Mouse (Mus musculus) spleen, postnatal 14 days (tissue): Measurements from ENCODE around the gene Gpx5.

Experiments
- DNase-seq, 2 experiments: peaks; one replicate each; pipeline ENCODE4 v3.0.0; 2021 to 2022; ENCODE audit warnings: low spot score in 2 of 2

The Gpx5 gene

DNA sequence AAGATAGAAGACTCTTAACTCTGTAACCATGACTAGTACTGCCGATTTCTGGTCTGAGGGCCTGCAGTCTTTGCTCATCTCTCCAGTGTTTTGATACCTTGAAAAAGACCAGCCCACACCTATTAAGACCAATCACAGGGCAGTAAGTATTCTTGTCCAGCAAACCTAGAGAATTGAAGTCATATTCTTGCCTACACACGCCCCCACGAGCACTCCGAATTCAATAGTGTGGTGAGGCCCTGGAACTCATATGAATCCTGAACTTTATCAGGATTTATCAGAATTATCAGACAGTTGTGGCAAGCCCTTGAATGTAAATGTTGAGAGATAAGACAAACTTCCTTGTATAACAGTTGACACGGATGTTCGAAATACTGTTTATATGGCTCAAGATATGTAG, at the start of gene Gpx5:
Gpx5 (minus strand) TSS at position 101 of the 400 bp plus-strand sequence.
- DNase-seq: no peak

DNA sequence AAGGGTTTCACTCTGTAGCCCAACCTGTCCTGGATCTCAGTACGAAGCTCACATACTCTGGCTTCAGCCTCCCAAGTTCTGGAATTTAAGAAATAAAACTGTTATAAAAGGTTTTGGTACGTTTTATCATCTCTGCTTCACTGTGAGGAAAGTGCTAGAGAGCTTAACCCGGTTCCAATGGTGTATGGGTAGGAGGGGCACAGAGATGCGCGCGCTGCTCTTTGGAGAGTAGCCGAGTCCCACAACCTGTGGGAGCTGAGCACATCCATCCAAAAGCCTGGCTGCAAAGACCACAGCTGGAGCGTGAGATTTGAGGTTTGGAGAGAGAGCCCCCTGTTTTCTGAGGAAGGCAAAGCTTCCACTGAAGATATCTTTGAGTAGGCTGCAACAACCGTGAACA, 34.9 kb upstream of the Gpx5 start:
- DNase-seq: no peak

DNA sequence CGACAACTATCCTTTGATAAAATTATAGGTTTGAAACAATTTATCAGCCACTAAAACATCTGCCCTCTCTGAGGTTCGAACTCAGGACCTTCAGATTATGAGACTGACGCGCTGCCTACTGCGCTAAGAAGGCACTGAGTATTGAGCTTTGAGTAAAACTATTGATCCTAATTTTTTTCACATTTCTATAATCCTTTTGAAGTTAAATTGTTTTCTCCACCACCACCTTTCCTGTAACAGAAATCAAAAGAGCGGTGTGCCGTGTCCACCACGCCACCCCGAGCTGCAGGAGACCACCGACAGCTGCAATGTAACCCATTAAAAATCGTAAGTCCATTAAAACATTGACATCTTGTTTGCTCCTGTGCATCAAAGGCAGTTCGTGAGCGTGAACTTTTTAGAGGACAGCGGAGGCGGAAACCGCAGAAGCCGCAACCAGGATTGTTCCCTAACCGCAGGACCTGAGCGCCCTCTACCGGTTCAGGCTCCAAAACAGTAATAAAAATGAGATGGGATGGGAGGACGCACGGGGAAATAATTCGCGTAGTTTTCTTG, 34.2 kb upstream of the Gpx5 start:
- DNase-seq: peak; percentile 17 to 29

DNA sequence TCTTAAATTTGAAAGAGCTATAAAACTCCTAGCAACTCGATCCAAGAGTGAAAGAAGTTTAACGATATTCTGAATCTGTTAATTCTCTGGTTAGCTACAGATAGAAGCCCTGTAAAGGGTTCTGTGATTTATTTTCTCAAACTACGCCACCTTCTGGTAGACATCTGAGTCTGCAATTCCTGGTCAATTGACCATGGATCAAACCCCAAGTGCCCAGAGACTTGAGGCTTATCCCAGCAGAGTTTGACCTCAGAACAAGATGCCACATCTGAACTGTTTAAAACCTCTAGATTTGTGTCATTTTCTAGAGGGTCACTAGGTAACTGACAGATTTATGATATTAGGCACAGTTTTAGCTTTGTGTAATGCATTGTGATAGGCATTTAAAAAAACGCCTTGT, 33.7 kb upstream of the Gpx5 start:
- no peak for DNase-seq

DNA sequence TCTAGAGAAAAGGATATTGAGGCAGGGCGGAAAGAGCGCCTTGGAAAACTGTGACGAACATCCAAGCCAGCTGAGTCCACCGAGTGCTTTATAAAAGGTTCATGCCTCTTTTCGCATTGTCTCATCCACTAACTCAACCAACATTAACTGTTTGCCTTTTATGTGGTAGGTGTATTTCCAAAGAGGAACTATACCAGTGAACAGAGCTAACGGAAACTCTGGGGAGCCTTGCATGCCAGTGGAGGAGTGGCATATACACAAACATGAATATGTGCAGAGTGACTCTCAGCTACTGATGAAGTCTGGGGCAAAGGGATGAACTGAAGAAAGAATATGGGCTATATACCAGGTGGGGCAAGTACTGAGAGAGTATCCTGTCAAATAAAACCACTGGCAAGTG, 30.9 kb upstream of the Gpx5 start:
- no peak for DNase-seq

DNA sequence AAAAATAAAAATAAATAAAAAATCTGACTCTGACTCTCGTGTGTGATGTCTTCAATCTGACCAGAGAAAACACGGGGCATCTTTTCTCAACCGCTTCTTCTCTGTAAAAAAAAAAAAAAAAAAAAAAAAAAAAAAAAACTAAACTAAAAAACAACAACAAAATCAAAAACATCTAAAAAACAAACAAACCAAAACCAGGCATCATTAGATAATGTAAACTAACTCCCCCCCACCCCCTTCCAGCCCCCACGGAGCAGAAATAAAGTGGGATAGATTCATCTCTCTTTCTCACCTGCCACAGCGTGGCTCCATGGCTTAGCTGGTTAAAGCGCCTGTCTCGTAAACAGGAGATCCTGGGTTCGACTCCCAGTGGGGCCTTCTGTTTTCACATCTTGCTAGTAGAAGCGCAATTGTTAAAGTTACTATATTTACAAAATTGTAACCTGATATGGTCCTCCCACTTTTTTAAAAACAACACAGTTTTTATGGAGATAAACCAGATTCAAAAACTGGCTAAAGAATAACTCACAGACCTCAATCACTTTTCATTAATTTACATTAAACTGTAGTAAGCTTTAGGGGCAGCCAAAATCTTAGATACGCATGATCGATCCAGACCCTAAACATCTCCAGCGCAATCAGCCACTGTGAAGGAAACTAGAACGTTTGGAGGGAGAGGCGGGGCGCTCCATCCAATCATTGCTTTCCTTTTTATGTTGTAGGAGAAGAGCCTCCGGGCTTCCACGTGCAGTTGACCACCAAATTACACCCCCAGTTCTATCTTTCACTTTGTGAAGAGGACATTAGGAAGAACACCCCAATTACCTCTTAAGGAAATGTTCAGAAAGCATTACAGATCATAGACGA, 30.2 kb upstream of the Gpx5 start:
- DNase-seq: no peak

DNA sequence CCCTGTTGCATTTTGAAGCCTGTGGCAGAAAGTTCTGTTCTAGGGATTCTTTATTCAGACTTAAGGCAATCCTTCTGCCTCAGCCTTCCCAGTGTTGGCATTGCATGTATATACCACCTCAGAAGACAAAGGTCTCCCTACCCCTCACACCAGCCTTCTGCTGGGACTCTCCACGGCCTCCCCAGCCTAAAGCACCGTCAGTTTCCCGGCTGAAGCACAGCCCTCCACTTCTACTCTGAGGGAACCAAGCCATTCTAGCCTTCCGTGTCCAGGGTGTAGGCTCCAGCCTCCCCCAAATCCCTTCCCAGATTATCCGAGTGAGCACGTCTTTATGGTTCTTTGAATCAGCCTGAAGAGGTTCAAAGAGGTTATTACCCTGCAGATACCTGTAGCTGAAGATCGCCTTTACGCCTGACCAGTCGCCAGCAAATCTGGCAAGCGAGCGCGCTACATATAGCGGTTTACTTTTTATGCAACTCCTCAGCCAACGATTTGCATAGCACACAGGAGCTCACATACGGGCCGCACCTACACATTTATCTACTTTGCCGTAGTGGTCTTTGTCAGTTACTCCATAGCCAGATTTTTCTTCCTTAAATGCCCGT, 29.5 kb upstream of the Gpx5 start:
- DNase-seq: no peak

DNA sequence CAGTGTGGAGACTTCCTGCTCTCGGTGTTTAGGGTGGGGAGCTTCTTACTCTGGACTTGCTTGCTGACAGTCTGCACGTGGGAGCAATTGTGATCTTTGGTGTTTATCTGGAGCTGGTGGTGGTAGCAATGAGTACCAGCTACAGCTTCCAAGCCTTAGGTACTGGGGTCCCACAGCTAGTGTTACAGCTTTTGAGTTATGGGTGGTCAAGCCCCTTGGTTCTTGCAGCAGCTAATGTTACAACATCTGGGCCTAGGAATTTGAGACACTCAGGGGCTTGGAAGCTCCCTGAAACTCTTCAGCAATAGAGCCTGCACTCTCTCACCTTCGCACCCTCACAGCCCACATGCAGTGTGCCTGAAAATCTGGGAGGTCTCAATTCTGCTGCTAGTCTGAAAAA, 27.7 kb upstream of the Gpx5 start:
- DNase-seq: no peak

DNA sequence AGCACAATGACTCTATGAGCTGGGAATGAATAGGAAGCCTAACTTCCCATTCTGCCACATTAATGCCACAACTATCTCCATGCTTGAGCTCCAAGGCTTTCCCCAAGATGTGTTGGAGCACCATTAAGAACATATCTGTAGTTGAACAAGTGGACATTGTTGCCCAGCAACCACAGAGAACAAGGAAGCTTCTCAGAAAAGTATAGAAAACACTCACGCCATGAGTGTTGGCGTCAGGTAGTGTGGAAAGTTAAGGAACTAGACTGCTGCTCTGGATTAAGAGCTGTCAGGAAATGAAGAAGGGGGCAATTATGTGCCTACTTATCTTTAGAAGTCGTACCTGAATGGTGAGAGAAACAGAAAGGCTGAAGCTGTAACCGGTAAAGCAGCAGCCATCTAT, 21.4 kb upstream of the Gpx5 start:
- no peak for DNase-seq

DNA sequence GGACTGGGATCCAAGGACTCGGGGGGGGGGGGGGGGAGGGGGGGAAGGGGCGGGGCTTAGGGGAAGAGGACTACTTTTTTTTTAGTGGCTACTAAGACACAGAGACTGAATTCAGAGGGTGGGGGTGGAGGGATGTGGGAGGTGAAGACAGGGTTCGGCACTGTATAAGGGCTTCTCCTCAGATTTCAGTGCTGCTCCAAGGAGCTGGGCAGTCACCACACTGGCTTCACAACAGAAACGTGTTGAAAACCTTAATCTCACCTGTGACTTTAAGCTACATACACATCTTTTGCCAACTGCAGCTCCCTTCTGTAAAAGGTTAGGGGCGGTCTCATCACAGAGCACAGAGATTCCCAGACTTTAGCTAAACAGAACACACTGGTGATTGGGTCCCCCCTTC, 20.3 kb upstream of the Gpx5 start:
- no peak for DNase-seq

DNA sequence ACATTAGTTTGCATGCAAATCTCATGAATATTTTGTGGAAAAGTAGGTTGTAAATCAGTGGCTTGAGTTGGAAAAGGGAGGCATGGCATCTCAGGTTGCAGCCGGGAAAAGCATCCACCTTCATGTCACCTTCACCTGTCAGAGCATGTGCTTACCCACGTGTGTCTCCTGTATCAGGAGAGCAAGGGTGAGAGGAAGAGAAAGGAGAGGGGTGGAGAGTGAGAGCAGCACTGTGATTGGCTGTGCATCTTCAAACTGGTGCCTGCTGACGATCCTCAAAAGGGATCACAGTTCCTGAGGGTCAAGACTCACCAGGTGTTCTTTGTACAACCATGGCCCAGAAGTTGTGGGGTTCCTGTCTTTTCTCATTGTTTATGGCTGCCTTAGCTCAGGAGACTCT, 19.4 kb upstream of the Gpx5 start, which contains the start of gene Gpx6:
Gpx6 (plus strand) TSS at position 200 of the 400 bp plus-strand sequence.
- no peak for DNase-seq

DNA sequence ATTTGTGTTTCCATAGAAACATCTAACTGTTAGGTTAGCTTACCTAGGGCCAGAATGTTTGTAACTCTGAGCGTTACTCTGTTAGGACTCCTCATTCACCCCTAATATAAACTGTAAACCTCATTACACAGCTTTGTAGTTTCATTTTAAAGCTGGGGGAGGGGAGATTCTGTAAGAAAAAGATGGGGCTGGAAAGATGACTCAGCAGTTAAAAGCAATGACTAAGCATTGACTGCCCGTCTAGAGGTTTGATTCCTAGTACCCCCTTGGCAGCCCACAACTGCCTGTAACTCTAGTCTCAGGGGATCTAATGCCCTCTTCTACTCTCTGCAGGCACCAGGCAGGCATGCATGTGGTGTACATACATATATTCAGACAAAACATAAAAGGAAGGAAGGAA, 17.3 kb upstream of the Gpx5 start:
- DNase-seq: no peak

DNA sequence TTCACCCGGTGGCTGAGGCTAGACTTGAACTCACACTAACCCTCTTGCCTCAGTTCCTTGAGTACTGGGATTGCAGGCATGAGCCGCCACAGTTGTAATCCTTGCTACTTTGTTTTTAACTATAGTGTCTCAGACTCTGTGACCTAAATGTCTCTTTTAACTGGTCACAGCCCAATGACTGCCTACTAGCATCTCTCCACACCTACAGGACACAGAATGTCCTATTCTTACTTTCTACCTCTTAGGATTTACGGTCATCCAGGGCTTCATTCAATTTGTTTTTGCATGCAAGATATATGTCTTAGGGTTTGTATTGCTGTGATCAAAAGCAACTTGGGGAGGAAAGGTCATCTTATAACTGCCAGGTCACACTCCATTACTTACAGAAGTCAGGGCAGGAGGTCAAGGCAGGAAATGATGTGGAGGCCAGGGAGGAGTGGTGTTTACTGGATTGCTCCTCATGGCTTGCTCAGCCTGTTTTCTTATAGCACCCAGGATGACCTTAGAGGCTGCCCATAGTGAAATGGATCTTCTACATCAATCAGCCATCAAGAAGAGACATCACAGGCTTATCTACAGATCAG, 12.0 kb upstream of the Gpx5 start:
- no peak for DNase-seq

DNA sequence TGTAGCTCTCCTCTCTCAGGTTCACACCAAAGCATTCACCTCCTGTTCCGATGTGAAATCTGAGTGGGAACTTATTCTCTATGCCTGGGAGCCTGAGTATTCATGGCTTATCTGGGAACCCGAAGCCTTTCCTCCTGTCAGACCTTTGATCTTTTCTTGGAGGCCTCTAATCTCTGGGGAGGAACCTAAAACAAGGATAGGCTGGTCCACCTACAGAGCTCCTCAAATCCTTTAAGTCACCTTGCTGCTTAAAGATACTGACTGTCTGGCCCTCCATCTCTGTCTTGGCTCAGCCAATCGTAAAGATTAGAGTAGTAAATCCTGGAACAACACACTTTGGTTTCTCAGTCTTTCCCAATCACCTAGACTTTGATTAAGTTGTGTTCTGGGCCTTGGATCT, 6.0 kb upstream of the Gpx5 start:
- DNase-seq: no peak

DNA sequence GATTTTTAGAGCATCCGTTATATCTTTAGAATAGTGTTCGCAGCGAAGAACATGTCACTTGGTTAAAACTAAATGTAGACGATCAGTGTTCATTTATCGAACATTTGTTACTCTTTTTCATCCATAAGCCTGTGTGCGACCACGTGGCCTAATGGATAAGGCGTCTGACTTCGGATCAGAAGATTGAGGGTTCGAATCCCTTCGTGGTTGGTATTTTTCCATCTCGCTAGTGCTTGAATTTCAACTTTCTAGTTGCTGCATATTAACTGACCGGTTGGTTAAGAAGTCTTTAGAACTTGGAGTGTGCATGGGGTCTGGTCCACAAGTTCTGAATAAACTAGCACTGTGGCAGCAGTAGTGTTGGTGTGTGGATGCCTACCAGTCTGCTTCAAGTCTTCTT, 13.0 kb downstream of the Gpx5 start:
- DNase-seq: peak; percentile 21 to 52

DNA sequence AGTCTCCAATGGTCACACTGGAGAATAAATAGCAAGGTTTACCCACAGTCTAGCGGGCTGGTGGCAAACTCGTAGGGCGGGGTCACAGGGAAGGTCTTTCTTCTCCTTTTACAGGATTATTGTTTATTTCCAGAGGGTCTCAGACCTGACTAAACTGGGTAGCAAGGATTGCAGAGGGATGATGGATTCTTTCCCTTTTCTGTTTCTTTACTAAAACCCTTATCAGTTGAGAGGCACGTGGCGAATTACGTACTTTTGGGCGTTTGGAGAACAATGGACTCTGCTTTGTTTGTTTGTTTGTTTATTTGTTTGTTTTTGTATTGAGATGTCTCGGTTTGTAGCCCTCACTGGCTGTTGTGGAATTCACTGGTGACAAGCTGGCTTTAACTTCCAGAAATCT, 13.5 kb downstream of the Gpx5 start:
- no peak for DNase-seq

DNA sequence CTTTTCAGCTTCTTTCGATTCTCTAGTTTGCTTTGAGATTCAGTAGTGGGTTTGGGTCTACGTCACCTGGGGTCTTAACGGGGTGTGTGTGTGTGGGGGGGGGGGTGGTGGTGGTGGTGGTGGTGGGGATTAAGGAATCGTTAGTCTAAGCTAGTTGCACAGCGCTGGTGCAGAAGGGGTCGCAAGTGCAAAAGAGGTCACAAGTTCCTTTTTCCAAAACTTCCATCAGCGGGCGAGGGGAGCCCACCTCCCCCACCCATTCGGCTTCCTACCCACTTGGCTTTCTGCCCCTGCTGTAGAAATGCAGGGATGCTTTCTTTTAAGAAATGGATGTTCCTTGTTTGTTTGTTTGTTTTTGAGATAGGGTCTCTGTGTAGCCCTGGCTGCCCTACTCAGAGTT, 16.0 kb downstream of the Gpx5 start:
- no peak for DNase-seq

DNA sequence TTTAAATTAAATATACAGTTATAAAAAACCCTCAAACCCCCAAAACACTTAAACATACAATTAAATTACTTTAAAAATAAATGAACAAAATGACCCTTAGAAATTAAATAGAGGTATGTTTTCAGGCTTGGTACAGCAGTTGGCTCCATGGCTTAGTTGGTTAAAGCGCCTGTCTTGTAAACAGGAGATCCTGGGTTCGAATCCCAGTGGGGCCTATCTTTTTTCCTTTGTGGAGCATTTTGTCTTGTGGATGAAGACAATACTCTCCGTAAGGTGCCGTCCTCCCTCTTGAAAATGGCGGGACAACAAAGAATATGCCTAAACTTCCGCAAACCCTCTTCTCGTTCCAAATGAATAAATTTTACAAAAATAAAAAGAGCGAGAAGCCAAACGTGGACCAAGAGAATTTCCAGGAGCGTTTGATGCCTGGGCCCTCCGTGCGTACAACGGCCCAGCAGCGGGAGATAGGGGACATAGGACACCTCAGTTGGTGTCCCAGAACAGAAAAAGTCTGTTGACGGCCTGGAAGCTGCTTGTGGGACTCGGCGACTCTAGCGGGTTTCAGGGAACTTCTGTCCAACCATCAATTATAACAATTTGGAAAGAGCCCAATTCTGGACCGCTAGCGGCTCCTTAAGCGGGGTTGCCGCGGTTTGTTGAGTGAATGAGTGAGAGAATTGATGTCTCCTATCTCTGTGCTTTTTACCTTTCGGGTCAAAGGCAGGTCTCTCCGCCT, 16.5 kb downstream of the Gpx5 start:
- no peak for DNase-seq

DNA sequence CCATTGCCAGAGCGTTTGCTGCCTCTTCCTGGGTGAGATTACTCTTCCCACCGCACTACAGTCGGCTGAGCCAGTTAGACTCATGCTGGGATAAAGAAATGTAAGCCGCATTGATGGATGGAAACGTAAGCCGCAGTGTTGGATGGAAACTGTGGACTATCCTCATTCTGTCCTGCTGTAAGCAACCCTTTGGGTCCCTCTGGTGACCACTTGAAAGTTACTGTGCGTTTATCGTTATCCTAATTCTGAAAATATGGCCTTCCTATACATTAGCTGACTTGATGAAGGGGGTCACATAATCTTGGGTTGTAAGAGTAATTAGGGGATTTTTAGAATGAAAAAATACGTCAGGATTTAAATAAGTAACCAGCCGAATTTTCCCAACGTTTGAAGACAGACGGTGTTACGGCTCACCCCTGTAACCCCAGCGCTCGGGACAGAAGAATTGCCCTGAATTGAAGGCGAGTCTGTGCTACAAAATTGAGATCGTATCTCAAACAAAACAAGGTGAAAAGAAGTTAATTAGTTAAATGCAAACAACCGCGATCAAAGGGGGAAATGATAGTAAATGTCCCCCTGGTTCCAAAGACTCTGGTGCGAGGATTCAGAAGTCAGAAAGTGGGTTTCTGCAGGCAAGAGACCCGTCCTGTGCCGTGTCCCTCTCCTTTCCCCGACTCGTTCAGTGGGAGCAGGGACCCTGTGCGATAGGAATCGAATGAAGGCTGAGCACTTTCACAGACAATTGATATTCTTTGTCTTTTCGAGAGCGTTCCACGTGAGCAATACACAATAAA, 17.3 kb downstream of the Gpx5 start:
- DNase-seq: no peak

DNA sequence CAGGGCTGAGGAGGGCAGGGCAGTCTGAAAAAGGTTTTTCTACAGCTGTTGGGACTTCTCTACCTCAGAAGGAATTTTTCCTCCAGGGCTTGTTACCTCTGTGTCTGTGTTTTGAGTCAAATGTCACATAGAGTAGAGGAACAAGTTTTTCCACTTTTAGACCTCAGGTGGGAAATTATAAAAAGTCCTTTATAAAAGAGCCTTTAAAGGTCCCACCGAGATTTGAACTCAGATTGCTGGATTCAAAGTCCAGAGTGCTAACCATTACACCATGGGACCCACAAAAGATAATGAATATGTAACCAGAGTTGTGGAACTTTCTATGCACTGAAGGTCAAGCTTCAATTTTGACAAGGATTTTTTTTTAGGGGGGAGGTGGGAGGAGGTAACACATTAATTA, 24.3 kb downstream of the Gpx5 start:
- DNase-seq: no peak

DNA sequence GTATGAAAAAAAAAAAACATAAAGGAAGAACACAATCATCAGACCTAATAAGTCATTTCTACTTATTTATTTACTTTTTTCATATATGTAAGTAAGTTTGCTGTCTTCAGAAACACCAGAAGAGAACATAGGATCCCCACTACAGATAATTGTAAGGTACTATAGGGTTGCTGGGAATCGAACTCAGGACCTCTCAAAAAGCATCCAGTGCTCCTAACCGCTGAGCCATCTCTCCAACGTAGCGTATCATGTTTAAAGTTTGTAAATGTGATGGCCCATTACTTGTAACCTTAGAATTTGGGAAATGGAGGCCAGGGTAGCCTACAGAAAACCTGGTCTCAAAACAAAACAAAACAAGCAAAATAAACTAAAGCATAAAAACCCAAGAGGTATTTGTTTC, 25.0 kb downstream of the Gpx5 start:
- DNase-seq: no peak
